Mouse (Mus musculus) forebrain, embryonic 14.5 days (tissue): ENCODE data around the gene Tacr2. TPM values are rescaled to one million over a fixed set of nuclear protein-coding genes. Genes with fewer than 3 reads are reported as not detected.

Experiments
- ATAC-seq: fragments of 200-750 bp; cut with Nextera tagmentation; 2 replicates; pipeline ENCODE4 v1.8.0; 2017; ENCODE audit warnings: mild to moderate bottlenecking, moderate library complexity
- DNase-seq: peaks from one replicate; pipeline ENCODE4 v3.0.0-alpha.2; 2015; ENCODE audit warnings: low spot score
- H3K27ac ChIP-seq: fragments of 300-500 bp; sonication (generic); 2 replicates; pipeline ENCODE4 v1.5.1; 2014; ENCODE audit warnings: low read depth, mild to moderate bottlenecking, control low read depth, low read length, moderate library complexity
- H3K27me3 ChIP-seq: fragments of 300-500 bp; sonication (generic); replicated peaks from 2 replicates; pipeline ENCODE4 v1.6.1; 2014; ENCODE audit warnings: low read length, control low read depth, mixed read lengths; ENCODE audit not compliant: control insufficient read depth, insufficient read depth
- H3K36me3 ChIP-seq: fragments of 300-500 bp; sonication (generic); 2 replicates; pipeline ENCODE4 v1.6.1; 2014; ENCODE audit warnings: low read length, control low read depth; ENCODE audit not compliant: control insufficient read depth, insufficient read depth
- H3K4me1 ChIP-seq: fragments of 300-500 bp; sonication (generic); 2 replicates; pipeline ENCODE4 v1.6.1; 2014; ENCODE audit warnings: antibody characterized with exemption, low read length, control low read depth; ENCODE audit not compliant: control insufficient read depth, insufficient read depth
- H3K4me2 ChIP-seq: fragments of 300-500 bp; sonication (generic); 2 replicates; pipeline ENCODE4 v1.6.1; 2014; ENCODE audit warnings: mild to moderate bottlenecking, control low read depth, low read length
- H3K4me3 ChIP-seq: fragments of 300-500 bp; sonication (generic); 2 replicates; pipeline ENCODE4 v1.5.1; 2014; ENCODE audit warnings: low read depth, low read length, control low read depth
- H3K9ac ChIP-seq: fragments of 300-500 bp; sonication (generic); 2 replicates; pipeline ENCODE4 v1.6.1; 2014; ENCODE audit warnings: mild to moderate bottlenecking, low read length, control low read depth, moderate library complexity
- H3K9me3 ChIP-seq: fragments of 300-500 bp; sonication (generic); replicated peaks from 2 replicates; pipeline ENCODE4 v1.6.1; 2016; ENCODE audit warnings: low read length, control low read depth, mixed read lengths; ENCODE audit not compliant: control insufficient read depth
- WGBS: fragments of 180-500 bp; shearing (Covaris S2); extraction: QIAGEN DNeasy Blood & Tissue Kit; methylation state at CpG from one replicate; pipeline ENCODE4 v1.1.7; 2014; 5-methylcytosine and 5-hydroxymethylcytosine counted together
- polyA plus RNA-seq: library from polyadenylated mRNA; unstranded; fragments of >200 nt; fragmentation: Nextera tagmentation; extraction: Ambion mirVana; gene quantifications from 2 replicates; pipeline ENCODE4 v1.2.1, GENCODE M21; 2014

Gene Tacr2
- polyA plus RNA-seq, 1 experiment from 2014 or later = not detected

DNA sequence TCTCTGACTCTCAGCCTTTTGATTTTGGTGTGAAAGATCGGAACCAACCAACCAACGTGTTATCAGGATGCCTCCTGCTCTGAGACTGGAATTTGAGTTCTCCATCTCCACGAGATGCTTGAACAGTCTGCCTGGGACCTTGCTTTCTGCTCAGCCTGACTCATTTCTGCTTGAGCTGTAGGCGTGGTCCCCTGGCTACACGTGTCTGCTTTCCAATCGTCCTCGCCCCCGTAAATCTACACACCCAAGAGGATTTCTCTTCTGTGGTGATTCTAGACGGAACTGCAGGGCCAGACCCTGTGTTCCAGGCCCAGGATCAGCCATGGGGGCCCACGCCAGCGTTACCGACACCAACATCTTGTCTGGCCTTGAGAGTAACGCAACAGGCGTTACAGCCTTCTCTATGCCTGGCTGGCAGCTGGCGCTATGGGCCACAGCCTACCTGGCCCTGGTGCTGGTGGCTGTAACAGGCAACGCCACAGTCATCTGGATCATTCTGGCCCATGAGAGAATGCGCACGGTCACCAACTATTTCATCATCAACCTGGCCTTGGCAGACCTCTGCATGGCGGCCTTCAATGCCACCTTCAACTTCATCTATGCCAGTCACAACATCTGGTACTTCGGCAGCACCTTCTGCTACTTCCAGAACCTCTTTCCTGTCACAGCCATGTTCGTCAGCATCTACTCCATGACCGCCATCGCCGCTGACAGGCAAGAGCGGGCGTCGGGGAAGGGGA, 428 bp downstream of the Tacr2 start:
- ATAC-seq (no peak), DNase-seq (no peak)
- H3K4me3 ChIP-seq = no peak overlapping the region
- H3K9ac ChIP-seq = no peak overlapping the region
- H3K9me3 ChIP-seq = no peaks in the 10 kb centered on the region
- H3K4me2 ChIP-seq = no peak overlapping the region
- no peak overlapping the region for H3K27ac ChIP-seq
- no peaks in the 10 kb centered on the region for H3K27me3 ChIP-seq
- no peaks in the 10 kb centered on the region for H3K4me1 ChIP-seq
- H3K36me3 ChIP-seq = no peaks in the 10 kb centered on the region
- 89% methylated on average over 27 of the region's 27 CpGs for WGBS

DNA sequence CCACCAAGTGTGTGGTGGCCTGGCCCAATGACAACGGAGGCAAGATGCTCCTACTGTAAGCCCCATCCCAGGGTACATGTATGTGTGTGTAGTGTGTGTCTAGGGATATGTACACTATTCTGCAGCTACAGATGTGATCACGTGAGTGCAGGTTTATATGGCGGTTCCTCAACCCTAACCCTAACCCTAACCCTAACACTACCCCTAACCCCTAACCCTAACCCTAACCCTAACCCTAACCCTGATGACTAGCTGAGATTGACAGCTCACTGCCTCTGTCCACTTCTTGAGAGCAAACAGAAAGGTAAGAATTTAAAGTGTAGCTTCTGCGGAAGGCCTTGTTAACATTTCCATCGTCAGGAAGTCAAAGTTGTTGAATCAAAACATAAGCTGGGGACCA, 6.1 kb downstream of the Tacr2 start:
- H3K4me3 ChIP-seq = no peak overlapping the region
- H3K9me3 ChIP-seq = no peaks in the 10 kb centered on the region
- no peak overlapping the region for H3K4me2 ChIP-seq
- ATAC-seq (no peak), DNase-seq (no peak)
- H3K36me3 ChIP-seq = no peaks in the 10 kb centered on the region
- no peaks in the 10 kb centered on the region for H3K27me3 ChIP-seq
- 92% methylated on average over 5 of the region's 5 CpGs for WGBS
- H3K27ac ChIP-seq = no peak overlapping the region
- no peak overlapping the region for H3K9ac ChIP-seq
- no peaks in the 10 kb centered on the region for H3K4me1 ChIP-seq

DNA sequence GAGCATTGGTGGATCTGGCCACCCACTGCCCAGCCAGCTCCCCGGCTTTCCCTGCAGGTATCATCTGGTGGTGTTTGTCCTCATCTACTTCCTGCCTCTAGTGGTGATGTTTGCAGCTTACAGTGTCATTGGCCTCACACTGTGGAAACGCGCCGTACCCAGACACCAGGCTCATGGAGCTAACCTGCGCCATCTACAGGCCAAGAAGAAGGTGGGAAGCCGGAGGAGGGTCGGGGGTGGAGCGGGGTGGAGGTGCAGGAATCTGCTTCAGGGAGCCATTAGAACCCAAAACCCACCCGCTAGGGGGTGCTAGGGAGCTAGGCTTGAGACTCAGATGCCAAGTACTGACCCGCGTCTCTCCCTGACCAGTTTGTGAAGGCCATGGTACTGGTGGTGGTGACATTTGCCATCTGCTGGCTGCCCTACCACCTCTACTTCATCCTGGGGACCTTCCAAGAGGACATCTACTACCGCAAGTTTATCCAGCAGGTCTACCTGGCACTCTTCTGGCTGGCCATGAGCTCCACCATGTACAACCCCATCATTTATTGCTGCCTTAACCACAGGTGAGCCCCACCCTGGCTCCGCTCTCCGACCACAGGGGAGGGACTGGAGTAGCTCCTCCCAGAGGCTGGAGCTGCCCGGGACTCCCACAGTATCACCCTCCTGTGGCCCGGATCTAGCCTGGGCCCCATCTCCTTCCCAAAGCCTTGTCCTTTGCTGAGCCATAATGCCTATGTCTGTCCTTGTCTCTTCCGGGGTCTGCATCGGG, 9.1 kb downstream of the Tacr2 start:
- H3K4me2 ChIP-seq = no peak overlapping the region
- WGBS = 17% methylated on average over 18 of the region's 18 CpGs
- H3K36me3 ChIP-seq = no peaks in the 10 kb centered on the region

DNA sequence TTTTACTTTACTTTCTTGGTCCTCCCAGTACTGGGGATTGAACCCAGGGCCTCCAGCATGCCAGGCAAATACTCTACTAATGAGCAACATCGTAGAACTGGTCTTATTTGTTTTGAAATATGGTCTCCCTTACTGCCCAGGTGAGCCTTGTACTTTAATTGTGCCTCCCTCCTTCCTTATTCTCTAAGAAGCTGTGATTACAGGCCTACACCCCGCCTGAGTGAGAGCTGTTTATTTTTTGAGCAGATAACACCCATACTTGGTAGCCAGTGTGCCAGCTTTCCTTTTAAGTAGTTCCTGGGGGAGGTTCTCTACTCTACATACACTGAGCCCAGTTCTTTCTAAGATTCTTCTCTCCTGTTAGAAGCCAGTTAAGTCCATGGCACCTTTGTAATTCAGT, 12.1 kb downstream of the Tacr2 start:
- Histone ChIP-seq H3K36me3 (0 out of 2 replicates have a peak, but pooled peaks cover 3% of the 10 kb centered on the region), H3K4me1 (no peaks in the 10 kb centered on the region), H3K9ac (no peak overlapping the region), H3K4me2 (no peak overlapping the region), H3K27ac (no peak overlapping the region), H3K4me3 (no peak overlapping the region), H3K9me3 (no peaks in the 10 kb centered on the region), H3K27me3 (no peaks in the 10 kb centered on the region)
- DNase-seq = no peak
- 74% methylated on average over 2 of the region's 2 CpGs for WGBS
- no peak for ATAC-seq

More for the DNA sequence above, 9.1 kb downstream of the Tacr2 start:
- H3K9me3 ChIP-seq = no peaks in the 10 kb centered on the region
- no peaks in the 10 kb centered on the region for H3K4me1 ChIP-seq
- H3K9ac ChIP-seq = no peak overlapping the region
- no peak overlapping the region for H3K27ac ChIP-seq
- no peak overlapping the region for H3K4me3 ChIP-seq
- DNase-seq = peak; percentile 77
- no peaks in the 10 kb centered on the region for H3K27me3 ChIP-seq
- ATAC-seq = peak; percentile 83

DNA sequence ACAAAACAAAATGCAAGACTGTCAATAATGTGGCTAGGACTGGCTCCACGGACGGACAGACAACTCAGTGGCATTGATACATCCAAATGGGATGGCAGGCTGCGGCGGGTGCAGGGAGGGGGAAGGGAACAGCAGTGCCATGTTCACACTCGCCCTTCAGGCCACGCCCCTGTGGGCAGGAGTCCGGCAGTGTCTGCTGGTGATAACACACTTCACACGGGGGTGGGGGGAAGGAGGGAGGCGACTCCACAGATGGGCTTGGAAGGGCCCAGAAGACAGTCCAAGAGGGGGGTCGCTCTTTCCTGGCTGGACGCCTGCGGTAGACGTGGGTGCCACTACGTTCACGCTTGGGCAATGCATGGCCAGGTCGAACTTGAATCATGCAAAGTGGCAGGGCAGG, 17.0 kb downstream of the Tacr2 start:
- Histone ChIP-seq H3K9ac (no peak overlapping the region), H3K36me3 (peaks cover 33% of the 10 kb centered on the region; the same call in 1 of the 2 replicates), H3K4me2 (no peak overlapping the region), H3K27ac (no peak overlapping the region), H3K9me3 (no peaks in the 10 kb centered on the region), H3K4me1 (no peaks in the 10 kb centered on the region), H3K4me3 (no peak overlapping the region), H3K27me3 (no peaks in the 10 kb centered on the region)
- 89% methylated on average over 16 of the region's 16 CpGs for WGBS
- DNase-seq (no peak), ATAC-seq (no peak)

DNA sequence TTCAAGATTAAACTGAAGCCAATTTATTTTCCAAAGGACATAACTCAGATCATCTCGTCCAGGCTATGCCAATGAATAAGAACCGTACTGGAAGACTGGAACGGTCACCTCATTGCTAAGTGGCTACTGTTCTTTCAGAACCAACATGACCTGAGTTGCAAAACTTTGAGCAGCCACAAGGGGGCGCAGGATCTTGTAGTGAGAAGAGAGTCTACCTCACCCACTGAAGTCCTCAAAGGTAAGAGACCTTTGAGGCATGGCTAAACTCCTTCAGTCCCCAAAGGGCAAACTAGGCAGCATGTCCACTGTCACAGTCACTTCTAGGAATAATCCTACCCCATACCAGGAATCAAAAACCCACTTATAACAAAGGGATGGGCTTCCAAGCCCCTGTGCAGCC, 23.0 kb downstream of the Tacr2 start:
- Histone ChIP-seq H3K27ac (no peak overlapping the region), H3K4me2 (no peak overlapping the region), H3K27me3 (no peaks in the 10 kb centered on the region), H3K9me3 (no peaks in the 10 kb centered on the region), H3K9ac (no peak overlapping the region), H3K4me3 (no peak overlapping the region), H3K4me1 (no peaks in the 10 kb centered on the region), H3K36me3 (peaks cover 33% of the 10 kb centered on the region; the same call in 1 of the 2 replicates)
- ATAC-seq = no peak
- WGBS = 36% methylated on average over 4 of the region's 4 CpGs
- DNase-seq = peak; percentile 78

DNA sequence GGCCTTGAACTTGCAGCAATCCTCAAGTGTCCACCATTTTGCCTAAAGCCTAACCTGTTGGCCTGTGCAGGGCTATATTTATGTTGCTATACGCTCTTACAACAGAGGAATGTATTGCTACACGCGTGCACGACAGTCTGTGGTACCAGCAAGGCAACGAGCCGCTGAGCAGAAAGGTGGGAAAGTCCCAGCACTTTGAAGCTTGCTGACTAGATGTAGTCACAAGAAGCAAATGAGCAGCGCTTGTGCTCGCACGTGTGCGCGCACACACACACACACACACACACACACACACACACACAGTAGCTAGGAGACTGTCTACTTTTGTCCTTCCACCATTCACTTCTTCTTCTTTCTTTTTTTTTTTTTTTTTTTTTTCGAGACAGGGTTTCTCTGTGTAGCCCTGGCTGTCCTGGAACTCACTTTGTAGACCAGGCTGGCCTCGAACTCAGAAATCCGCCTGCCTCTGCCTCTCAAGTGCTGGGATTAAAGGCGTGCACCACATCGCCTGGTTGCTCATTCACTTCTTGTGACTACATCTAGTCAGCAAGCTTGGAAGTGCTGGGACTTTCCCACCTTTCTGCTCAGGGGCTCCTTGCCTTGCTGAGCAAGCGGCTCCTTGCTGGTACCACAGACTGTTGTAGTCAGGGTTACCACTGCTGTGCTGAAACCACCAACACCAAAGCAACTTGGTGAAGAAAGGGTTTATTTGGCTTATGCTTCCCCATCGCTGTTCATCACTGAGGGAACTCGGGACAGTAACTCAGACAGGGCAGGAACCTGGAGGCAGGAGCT, 25.5 kb downstream of the Tacr2 start:
- no peak for ATAC-seq
- Histone ChIP-seq H3K27ac (no peak overlapping the region), H3K27me3 (no peaks in the 10 kb centered on the region), H3K4me1 (no peaks in the 10 kb centered on the region), H3K9me3 (no peaks in the 10 kb centered on the region), H3K36me3 (peaks cover 28% of the 10 kb centered on the region), H3K4me3 (no peak overlapping the region), H3K4me2 (no peak overlapping the region), H3K9ac (no peak overlapping the region)
- WGBS = 92% methylated on average over 18 of the region's 19 CpGs
- DNase-seq = no peak

DNA sequence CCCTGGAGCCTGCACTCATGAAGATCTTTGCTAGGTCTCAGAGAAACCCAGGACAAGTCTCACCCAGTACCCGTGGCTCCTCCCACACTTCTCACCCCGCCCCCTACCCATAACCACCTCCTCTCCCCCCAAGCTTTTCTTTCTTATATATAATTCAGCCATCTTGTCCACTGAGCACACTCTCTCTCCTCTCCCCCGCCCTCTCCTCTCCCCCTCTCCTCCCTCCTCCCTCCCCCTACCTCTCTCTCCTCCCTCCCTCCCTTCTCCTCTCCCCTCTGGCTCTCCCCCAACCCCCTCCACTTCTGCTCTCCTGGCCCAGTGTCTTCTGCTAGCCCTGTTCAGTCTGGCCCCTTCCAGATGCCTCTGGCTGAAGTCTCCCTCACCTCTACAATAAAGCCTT, 26.8 kb downstream of the Tacr2 start:
- H3K9ac ChIP-seq = no peak overlapping the region
- DNase-seq (no peak), ATAC-seq (no peak)
- H3K4me3 ChIP-seq = no peak overlapping the region
- H3K4me1 ChIP-seq = no peaks in the 10 kb centered on the region
- no peak overlapping the region for H3K4me2 ChIP-seq
- no peak overlapping the region for H3K27ac ChIP-seq
- H3K36me3 ChIP-seq = peaks cover 27% of the 10 kb centered on the region
- H3K27me3 ChIP-seq = no peaks in the 10 kb centered on the region
- H3K9me3 ChIP-seq = no peaks in the 10 kb centered on the region
- WGBS = 70% methylated on average over 3 of the region's 3 CpGs
